Mouse (Mus musculus) mouse embryonic stem cell (cell line): ENCODE results near the gene Gpat2.

Experiments used
- in situ Hi-C, 2 experiments: fragments of 300-500 bp; cut with MboI; formaldehyde crosslinking; loops; 1 replicate in 1 of 2; 3 replicates in 1 of 2; pipeline ENCODE4 v1.14.3; 2019 to 2020; ENCODE audit warnings: low sequenced_read_pairs in 2 of 2, low pct_unique_long_range_greater_than_20kb in 1 of 2, mixed read lengths in 1 of 2; ENCODE audit not compliant: unreplicated experiment in 1 of 2

Gpat2 gene

GRCm38 (mm10) chr2:127424977-127425376, at the start of gene Gpat2:
Gene Gpat2 (plus strand): TSS chr2:127425199.
- in situ Hi-C loops = no loop called here

- in situ Hi-C loops = no loop called here
Observed at GRCm38 (mm10) chr2:127375759-127376341, 49.1 kb upstream of the Gpat2 start.

- in situ Hi-C loops = no loop called here
Observed at GRCm38 (mm10) chr2:127376423-127377051, 48.5 kb upstream of the Gpat2 start.

- in situ Hi-C loops = no loop called here
Observed at GRCm38 (mm10) chr2:127377942-127378610, 46.9 kb upstream of the Gpat2 start.

- in situ Hi-C loops = no loop called here
Observed at GRCm38 (mm10) chr2:127378611-127378990, 46.4 kb upstream of the Gpat2 start.

GRCm38 (mm10) chr2:127379250-127379649, 45.7 kb upstream of the Gpat2 start:
- in situ Hi-C loops = no loop called here

- in situ Hi-C loops = no loop called here
Observed at GRCm38 (mm10) chr2:127383881-127384280, 41.1 kb upstream of the Gpat2 start.

- in situ Hi-C loops = no loop called here
Observed at GRCm38 (mm10) chr2:127387521-127387920, 37.5 kb upstream of the Gpat2 start.

GRCm38 (mm10) chr2:127390352-127390751, 34.6 kb upstream of the Gpat2 start:
- in situ Hi-C loops = no loop called here

- in situ Hi-C loops = no loop called here
Observed at GRCm38 (mm10) chr2:127390846-127391245, 34.2 kb upstream of the Gpat2 start.

GRCm38 (mm10) chr2:127391323-127391722, 33.7 kb upstream of the Gpat2 start:
- in situ Hi-C loops = no loop called here

- in situ Hi-C loops = no loop called here
Observed at GRCm38 (mm10) chr2:127394606-127395161, 30.3 kb upstream of the Gpat2 start.

GRCm38 (mm10) chr2:127398738-127399137, 26.3 kb upstream of the Gpat2 start:
- in situ Hi-C loops = no loop called here

- in situ Hi-C loops = no loop called here
Observed at GRCm38 (mm10) chr2:127411126-127411525, 13.9 kb upstream of the Gpat2 start.

- in situ Hi-C loops = no loop called here
Observed at GRCm38 (mm10) chr2:127415806-127416205, 9.2 kb upstream of the Gpat2 start.

GRCm38 (mm10) chr2:127416706-127417105, 8.3 kb upstream of the Gpat2 start:
- in situ Hi-C loops = no loop called here

- in situ Hi-C loops = no loop called here
Observed at GRCm38 (mm10) chr2:127418266-127418970, 6.6 kb upstream of the Gpat2 start.

- in situ Hi-C loops = no loop called here
Observed at GRCm38 (mm10) chr2:127430238-127430637, 5.2 kb downstream of the Gpat2 start.
